Mouse (Mus musculus): ENCODE results near the gene Clpsl2.

Gene Clpsl2

DNA sequence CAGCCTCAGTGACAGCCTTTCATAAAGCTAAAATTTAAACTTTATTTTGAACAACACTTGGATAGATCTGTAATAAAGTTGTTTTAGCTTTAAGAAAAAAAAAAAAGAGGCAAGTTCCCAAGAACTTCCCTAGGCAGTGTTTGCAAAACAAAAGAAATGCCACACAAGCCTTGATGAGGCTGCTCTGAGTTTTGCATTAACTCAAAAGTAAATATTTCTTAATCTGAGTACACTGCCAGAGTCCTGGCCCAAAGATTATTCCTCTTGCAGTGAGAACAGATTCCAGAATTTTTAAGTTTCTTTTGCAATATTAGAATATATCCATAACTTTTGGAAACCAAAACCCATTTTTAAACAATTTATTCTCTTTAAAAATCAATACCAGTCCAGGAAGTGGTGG lies 16.0 kb downstream of the Clpsl2 start:
- no peak for DNase-seq

DNA sequence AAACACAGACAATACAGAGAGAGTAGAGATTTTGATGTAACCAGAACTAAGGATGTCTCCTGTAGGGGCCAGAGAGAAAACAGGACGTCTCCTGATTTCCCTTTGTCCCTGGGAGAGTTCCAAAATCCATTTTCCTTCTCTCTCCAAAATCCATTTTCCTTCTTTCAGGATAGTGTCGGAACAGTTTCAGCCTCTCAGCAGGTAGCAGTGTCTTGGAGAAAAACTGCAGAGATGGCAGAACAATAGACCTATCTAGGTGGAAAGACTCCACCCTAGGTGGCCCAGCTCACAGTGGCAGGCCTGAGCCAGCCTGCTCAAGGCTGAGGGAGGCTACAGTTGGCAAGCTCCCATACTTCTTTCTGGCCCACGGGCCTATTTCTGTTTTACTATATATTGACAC lies 18.3 kb downstream of the Clpsl2 start:
- no peak for DNase-seq

DNA sequence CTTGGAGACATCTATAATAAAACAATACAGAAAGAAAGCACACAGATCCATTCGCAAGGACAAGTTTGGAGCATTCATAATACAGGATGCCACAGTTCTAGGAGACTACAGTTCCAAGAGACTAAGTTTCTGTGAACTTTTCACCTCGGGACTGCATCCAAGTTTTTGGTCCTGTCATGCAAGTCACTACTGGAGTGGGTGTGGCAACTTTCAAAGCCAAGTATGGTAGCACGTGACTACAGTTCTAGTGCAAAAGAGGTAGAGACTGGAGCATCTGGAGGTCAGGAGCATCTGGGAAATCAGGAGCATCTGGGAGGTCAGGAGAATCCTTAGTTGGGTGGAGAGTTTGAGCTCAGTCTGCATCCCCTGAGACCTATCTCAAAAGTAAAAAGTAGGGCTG lies 22.7 kb downstream of the Clpsl2 start:
- DNase-seq, result no peak

GRCm38 (mm10) chr17:28572521-28572920 lies 23.3 kb downstream of the Clpsl2 start:
- no peak for DNase-seq

GRCm38 (mm10) chr17:28572941-28573340 lies 23.7 kb downstream of the Clpsl2 start:
- DNase-seq, result no peak

DNA sequence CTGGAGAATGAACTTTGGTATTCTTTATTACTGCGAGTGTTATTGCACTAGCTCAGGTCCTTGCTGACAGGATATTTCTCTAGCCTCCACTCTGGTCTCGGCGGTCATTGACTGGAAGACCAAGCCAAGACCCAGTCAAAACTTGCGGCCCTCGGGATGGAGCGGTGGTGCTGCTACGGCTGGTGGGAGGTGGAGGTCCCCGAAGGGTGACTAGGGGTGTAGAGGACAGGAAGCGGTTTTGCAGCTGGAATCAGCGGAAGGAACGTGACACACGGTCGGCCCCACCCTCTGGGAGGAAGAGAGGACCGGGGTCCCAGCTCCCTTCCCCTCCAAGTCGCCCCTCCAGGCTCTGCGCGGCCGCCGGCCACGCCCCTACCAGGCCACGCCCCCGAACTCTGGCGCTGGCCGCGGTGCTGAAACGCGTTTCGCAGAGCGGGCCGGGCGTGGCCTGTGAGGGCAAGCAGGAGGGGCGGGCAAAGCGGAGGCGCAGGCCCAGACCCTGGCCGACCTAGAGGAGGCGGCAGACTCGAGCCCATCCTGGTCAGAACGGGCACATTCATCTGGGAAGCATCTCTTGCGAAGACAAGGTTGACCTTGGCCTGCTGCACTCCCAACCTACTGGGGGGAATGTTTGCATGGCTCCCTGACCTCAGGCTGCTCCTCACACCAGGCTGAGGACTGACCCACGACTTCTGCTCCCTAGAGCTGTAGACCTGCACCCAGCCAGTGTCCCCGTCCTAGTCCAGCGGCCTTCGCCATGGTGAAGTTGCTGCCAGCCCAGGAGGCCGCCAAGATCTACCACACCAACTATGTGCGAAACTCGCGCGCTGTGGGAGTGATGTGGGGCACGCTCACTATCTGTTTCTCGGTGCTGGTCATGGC lies 26.3 kb downstream of the Clpsl2 start, which contains the start of gene Lhfpl5:
TSS of gene Lhfpl5 (plus strand) at position 398 of the 882 bp plus-strand sequence.
- peak; percentile 26 to 39 for DNase-seq

DNA sequence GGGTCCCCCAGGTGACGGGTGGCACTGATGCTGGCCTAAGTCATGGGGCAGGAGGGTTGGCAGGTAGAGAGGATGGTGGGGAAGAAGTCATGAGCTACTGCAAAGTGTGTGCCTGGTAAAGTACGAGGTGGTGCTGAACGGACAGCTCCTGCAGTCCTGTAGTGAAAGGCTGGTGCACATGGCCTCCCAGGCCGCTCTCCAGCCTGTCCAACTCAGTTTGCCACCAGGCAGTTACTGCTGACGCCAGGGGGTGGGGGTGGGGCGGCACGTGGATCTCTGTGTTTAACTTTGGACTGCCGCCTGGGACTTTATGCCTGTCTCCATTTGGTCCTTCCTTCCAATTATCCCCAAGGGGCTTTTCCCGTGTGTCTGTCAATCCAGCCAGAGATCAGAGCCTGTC lies 31.2 kb downstream of the Clpsl2 start:
- no peak for DNase-seq

GRCm38 (mm10) chr17:28581056-28581455 lies 31.8 kb downstream of the Clpsl2 start:
- no peak for DNase-seq

GRCm38 (mm10) chr17:28586509-28586908 lies 37.3 kb downstream of the Clpsl2 start:
- no peak for DNase-seq

DNA sequence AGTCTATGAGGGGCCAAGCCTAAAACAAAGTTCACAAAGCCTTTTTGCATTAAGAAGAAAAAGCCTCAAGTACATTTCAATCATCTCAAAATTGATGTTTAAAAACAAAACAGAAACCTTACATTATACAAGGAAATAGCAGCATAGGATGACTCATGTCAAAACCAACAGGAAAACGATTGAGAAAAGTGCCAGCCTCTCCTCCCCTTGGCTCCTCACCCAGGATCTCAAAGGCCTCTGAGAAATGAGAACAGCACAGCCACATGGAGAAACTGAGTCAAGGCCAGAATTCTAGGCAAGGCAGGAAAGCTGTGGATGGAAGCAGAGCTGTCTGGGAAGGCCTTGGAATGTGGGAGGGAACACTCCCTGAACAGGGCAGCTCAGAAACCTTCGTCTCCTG lies 39.4 kb downstream of the Clpsl2 start:
- no peak for DNase-seq

GRCm38 (mm10) chr17:28590596-28590995 lies 41.4 kb downstream of the Clpsl2 start:
- DNase-seq, result no peak

GRCm38 (mm10) chr17:28591476-28591875 lies 42.3 kb downstream of the Clpsl2 start:
- DNase-seq, result no peak

DNA sequence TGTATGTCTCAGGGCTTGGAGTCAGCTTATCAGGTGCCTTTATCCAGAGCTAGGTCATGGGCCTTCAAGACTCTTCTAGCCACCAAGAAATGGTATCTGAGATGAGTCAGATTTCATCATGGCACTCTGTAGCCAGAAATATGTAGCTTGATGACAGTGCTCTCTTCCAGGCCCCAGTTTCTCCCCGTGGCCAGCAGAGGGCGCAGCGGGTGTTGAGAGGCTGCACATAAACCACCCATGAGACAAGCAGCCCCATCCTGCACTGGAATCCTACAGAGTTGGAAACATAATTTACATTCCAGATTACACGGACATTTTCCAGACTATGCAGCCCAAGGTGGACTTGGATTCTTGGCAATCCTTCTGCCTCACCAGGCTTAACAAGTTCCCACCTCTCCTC lies 43.8 kb downstream of the Clpsl2 start:
- DNase-seq, result peak; percentile 30 to 41

DNA sequence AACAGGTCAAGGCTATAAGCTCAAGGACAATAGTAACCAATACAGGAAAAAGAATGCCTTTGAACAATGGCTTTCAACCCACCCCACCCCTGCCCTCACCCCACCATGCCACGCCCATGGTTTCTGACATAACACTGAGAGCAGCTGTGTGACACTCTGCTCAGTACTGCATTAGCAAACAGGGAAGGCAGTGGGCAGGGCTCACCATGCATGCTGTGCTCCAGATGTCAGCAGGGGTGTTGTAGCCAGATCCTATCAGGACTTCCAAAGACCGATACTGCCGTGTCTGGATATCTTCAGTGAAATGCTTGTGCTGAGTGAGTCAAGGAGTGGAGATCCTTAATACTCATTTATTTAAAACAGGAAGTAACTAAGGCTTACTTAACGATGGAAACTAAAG lies 44.8 kb downstream of the Clpsl2 start:
- DNase-seq, result no peak

GRCm38 (mm10) chr17:28600780-28601179 lies 51.6 kb downstream of the Clpsl2 start:
- DNase-seq, result no peak

- DNase-seq, result no peak
Measured at GRCm38 (mm10) chr17:28601557-28602250, 52.5 kb downstream of the Clpsl2 start.

All from thymus, adult 18-20 months (tissue).